Mouse (Mus musculus): Measurements from ENCODE around the gene Rtl8b. TPM values are rescaled to one million over a fixed set of nuclear protein-coding genes. Genes with fewer than 3 reads are reported as not detected.
"Not testable (repeated sequence)": the region's sequence is repeated elsewhere in the genome, so short reads cannot be mapped to it uniquely, and the experiment has no call there.

Rtl8b gene
- total and polyA plus RNA-seq, 3 experiments = not detected

DNA sequence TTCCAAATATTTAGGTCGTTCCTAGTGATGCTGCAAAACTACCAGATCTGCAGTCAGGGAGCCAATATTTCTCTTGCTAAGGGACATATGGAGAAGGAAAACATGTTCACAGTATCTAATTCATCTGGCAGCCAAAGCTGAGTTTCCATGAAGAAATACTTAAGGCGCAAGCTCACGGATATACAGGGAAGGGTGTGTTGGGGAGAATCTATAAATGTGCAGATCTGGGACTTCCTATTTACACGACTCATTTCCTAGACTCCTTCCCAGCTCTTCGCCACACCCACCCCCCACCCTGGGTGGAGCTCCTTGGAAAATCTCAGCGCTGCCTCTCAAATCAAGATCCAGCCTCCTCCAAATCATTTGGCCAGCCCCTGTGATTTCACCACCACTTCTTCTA, 24.3 kb downstream of the Rtl8b start:
- no peaks in the 10 kb centered on the region for H3K27me3 ChIP-seq (replicated peaks)
- H3K36me3 ChIP-seq (replicated peaks in 1 of 2; ENCODE audit: control insufficient read depth in 1 of 2, insufficient read depth in 1 of 2, low read length in 1 of 2) = no peaks in the 10 kb centered on the region
- no peaks in the 10 kb centered on the region for H3K4me1 ChIP-seq (ENCODE audit: control insufficient read depth in 1 of 2, insufficient read depth in 2 of 2)
- dilution Hi-C loops (cut with MboI; ENCODE audit: extremely low pct_ligation_motif_present, extremely low pct_unique_long_range_greater_than_20kb, low sequenced_read_pairs) (no loop called here), in situ Hi-C loops (cut with MboI; ENCODE audit: low pct_ligation_motif_present, low pct_unique_long_range_greater_than_20kb, low sequenced_read_pairs) (no loop called here)
- H3K27ac ChIP-seq (ENCODE audit: insufficient read depth, low read depth) = no peak overlapping the region
- no peak overlapping the region for H3K4me3 ChIP-seq (replicated peaks in 1 of 3; ENCODE audit: low read depth in 2 of 3, low read length in 2 of 3, poor library complexity in 1 of 3)
- TF ChIP-seq TCF12 (IDR thresholded peaks at IDR 0.05; ENCODE audit: low read depth, low read length) (no peak), MAZ (IDR thresholded peaks at IDR 0.05; ENCODE audit: low read depth, low read length) (no peak), ZMIZ1 (IDR thresholded peaks at IDR 0.05; ENCODE audit: low read depth, low read length) (no peak), BHLHE40 (IDR thresholded peaks at IDR 0.05; ENCODE audit: low read depth, low read length) (no peak), MYC (IDR thresholded peaks at IDR 0.05; ENCODE audit: low read depth, low read length) (no peak)
- DNase-seq (ENCODE audit: extremely low read depth) = no peak
- no peak overlapping the region for H3K9ac ChIP-seq (ENCODE audit: insufficient read depth, low read depth)
- H3K79me2 ChIP-seq (replicated peaks; ENCODE audit: control insufficient read depth, extremely low read depth, insufficient read depth, poor library complexity, severe bottlenecking) = no peaks in the 10 kb centered on the region
- no peaks in the 10 kb centered on the region for H3K9me3 ChIP-seq (replicated peaks; ENCODE audit: low read length)
- H3K4me2 ChIP-seq (ENCODE audit: insufficient read depth, low read depth, poor library complexity, severe bottlenecking) = no peak overlapping the region

DNA sequence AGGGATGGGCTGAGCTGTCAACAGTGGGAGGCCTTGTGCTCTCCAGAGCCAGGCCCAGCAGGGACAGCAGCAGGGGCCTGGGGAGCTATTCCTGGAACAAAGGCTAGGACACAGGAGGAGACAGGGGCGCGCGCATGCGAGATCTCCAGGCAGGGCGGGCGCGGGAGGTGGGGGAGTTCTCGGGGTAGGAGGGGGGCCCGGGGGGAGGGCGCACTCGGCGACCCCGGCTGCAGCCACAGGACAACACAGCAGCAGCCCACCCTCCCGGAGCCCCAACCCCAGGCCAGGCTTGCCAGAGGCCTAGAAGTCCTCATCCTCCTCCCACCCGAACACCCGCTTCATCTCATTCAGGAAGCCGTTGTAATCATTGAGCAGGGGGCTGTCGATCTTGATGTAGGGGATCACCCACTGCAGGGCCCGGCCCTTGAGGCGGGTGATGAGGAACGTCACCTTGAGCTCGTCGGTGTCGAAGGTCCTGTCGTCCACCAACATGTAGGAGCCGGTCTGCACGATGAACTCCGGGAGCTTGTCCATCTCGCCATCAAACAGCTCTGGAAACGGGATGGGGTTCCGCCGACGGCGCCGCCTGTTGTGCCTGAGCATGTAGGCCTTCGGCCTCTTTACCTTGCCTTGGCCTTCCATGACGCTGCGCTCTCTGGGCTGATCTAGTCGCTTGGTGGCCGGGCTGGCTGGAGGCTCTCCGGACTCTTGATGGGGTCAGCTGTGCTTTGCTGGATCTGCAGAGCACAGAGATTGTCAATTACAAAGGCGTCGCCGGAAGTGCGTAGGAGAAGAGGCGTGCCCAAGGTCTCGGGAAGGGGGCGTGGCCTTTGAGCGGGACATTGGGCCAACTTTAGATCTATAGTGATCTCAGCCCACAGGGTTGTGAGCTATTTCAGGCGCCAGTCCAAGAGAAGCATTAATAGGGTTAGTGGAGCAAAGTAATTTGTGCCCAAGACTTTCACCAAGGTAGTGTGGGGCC, 26.9 kb downstream of the Rtl8b start, which contains the start of gene Rtl8a:
TSS of gene Rtl8a (minus strand) at position 703 of the 982 bp plus-strand sequence.
- H3K4me3 ChIP-seq (replicated peaks in 1 of 3; ENCODE audit: low read depth in 2 of 3, low read length in 2 of 3, poor library complexity in 1 of 3); H3K9me3 ChIP-seq (replicated peaks; ENCODE audit: low read length); in situ Hi-C loops (cut with MboI; ENCODE audit: low pct_ligation_motif_present, low pct_unique_long_range_greater_than_20kb, low sequenced_read_pairs); H3K27ac ChIP-seq (ENCODE audit: insufficient read depth, low read depth); H3K36me3 ChIP-seq (replicated peaks in 1 of 2; ENCODE audit: control insufficient read depth in 1 of 2, insufficient read depth in 1 of 2, low read length in 1 of 2); dilution Hi-C loops (cut with MboI; ENCODE audit: extremely low pct_ligation_motif_present, extremely low pct_unique_long_range_greater_than_20kb, low sequenced_read_pairs); H3K27me3 ChIP-seq (replicated peaks); DNase-seq (ENCODE audit: extremely low read depth); H3K4me1 ChIP-seq (ENCODE audit: control insufficient read depth in 1 of 2, insufficient read depth in 2 of 2); H3K9ac ChIP-seq (ENCODE audit: insufficient read depth, low read depth); H3K79me2 ChIP-seq (replicated peaks; ENCODE audit: control insufficient read depth, extremely low read depth, insufficient read depth, poor library complexity, severe bottlenecking); H3K4me2 ChIP-seq (ENCODE audit: insufficient read depth, low read depth, poor library complexity, severe bottlenecking): not testable (repeated sequence)

GRCm38 (mm10) chrX:53642604-53642979, 27.6 kb downstream of the Rtl8b start:
- dilution Hi-C loops (cut with MboI; ENCODE audit: extremely low pct_ligation_motif_present, extremely low pct_unique_long_range_greater_than_20kb, low sequenced_read_pairs); H3K9me3 ChIP-seq (replicated peaks; ENCODE audit: low read length); H3K4me1 ChIP-seq (ENCODE audit: control insufficient read depth in 1 of 2, insufficient read depth in 2 of 2); H3K4me2 ChIP-seq (ENCODE audit: insufficient read depth, low read depth, poor library complexity, severe bottlenecking); DNase-seq (ENCODE audit: extremely low read depth); H3K36me3 ChIP-seq (replicated peaks in 1 of 2; ENCODE audit: control insufficient read depth in 1 of 2, insufficient read depth in 1 of 2, low read length in 1 of 2); in situ Hi-C loops (cut with MboI; ENCODE audit: low pct_ligation_motif_present, low pct_unique_long_range_greater_than_20kb, low sequenced_read_pairs); H3K79me2 ChIP-seq (replicated peaks; ENCODE audit: control insufficient read depth, extremely low read depth, insufficient read depth, poor library complexity, severe bottlenecking); H3K27me3 ChIP-seq (replicated peaks); H3K9ac ChIP-seq (ENCODE audit: insufficient read depth, low read depth); H3K4me3 ChIP-seq (replicated peaks in 1 of 3; ENCODE audit: low read depth in 2 of 3, low read length in 2 of 3, poor library complexity in 1 of 3); H3K27ac ChIP-seq (ENCODE audit: insufficient read depth, low read depth): not testable (repeated sequence)

DNA sequence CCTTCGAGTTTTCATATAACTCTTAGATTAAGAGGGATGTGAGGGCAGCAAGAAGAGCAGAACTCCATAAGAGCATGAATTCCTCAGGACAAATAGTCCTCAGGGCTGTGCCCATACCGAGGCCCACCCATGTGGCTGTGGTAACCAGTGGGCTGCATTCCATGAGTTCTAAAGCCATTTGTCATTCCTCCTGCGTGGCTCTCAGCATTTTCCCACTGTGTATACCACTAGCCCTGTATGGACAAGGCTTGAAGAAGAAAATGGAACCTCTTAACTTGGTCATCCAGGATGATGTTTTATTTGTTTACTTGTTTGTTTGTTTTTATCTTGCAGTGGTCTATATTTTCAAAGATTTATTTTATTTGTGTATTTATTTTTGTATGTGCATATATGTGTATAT, 32.1 kb downstream of the Rtl8b start:
- H3K4me1 ChIP-seq (ENCODE audit: control insufficient read depth in 1 of 2, insufficient read depth in 2 of 2); H3K9ac ChIP-seq (ENCODE audit: insufficient read depth, low read depth); H3K4me2 ChIP-seq (ENCODE audit: insufficient read depth, low read depth, poor library complexity, severe bottlenecking); H3K27ac ChIP-seq (ENCODE audit: insufficient read depth, low read depth); in situ Hi-C loops (cut with MboI; ENCODE audit: low pct_ligation_motif_present, low pct_unique_long_range_greater_than_20kb, low sequenced_read_pairs); dilution Hi-C loops (cut with MboI; ENCODE audit: extremely low pct_ligation_motif_present, extremely low pct_unique_long_range_greater_than_20kb, low sequenced_read_pairs); H3K36me3 ChIP-seq (replicated peaks in 1 of 2; ENCODE audit: control insufficient read depth in 1 of 2, insufficient read depth in 1 of 2, low read length in 1 of 2); H3K27me3 ChIP-seq (replicated peaks); DNase-seq (ENCODE audit: extremely low read depth); H3K9me3 ChIP-seq (replicated peaks; ENCODE audit: low read length); H3K4me3 ChIP-seq (replicated peaks in 1 of 3; ENCODE audit: low read depth in 2 of 3, low read length in 2 of 3, poor library complexity in 1 of 3); H3K79me2 ChIP-seq (replicated peaks; ENCODE audit: control insufficient read depth, extremely low read depth, insufficient read depth, poor library complexity, severe bottlenecking): not testable (repeated sequence)

Other genes starting within 250 kb of the Rtl8b start
- not detected in 2 replicates for gene Etd, start 235.5 kb downstream of the Rtl8b start, total RNA-seq (2012; rRNA removed)
- gene Etd, start 235.5 kb downstream of the Rtl8b start, total RNA-seq (2014; rRNA removed) = not detected in 2 replicates
- not detected in 2 replicates for gene Etd, start 235.5 kb downstream of the Rtl8b start, polyA plus RNA-seq (2012; ENCODE audit: insufficient read length, low read depth)
- 2.1 and 2.5 TPM in 2 replicates for gene Rtl8c, start 62.4 kb downstream of the Rtl8b start, total RNA-seq (2012; rRNA removed)
- 1.7 TPM in 1 of 2 replicates, not detected in the other for gene Rtl8c, start 62.4 kb downstream of the Rtl8b start, total RNA-seq (2014; rRNA removed)
- gene Rtl8c, start 62.4 kb downstream of the Rtl8b start, polyA plus RNA-seq (2012; ENCODE audit: insufficient read length, low read depth) = 5.5 and 6.4 TPM in 2 replicates
- gene Gm14597, start 61.4 kb downstream of the Rtl8b start, total RNA-seq (2012; rRNA removed) = not detected in 2 replicates
- not detected in 2 replicates for gene Gm14597, start 61.4 kb downstream of the Rtl8b start, total RNA-seq (2014; rRNA removed)
- 0.57 TPM in 1 of 2 replicates, not detected in the other for gene Gm14597, start 61.4 kb downstream of the Rtl8b start, polyA plus RNA-seq (2012; ENCODE audit: insufficient read length, low read depth)
- 0.21 and 0.29 TPM in 2 replicates for gene Rtl8a, start 26.7 kb downstream of the Rtl8b start, total RNA-seq (2012; rRNA removed)
- not detected in 2 replicates for gene Rtl8a, start 26.7 kb downstream of the Rtl8b start, total RNA-seq (2014; rRNA removed)
- 0.80 and 1.4 TPM in 2 replicates for gene Rtl8a, start 26.7 kb downstream of the Rtl8b start, polyA plus RNA-seq (2012; ENCODE audit: insufficient read length, low read depth)
- gene 4930502E18Rik, start 54.4 kb upstream of the Rtl8b start, total RNA-seq (2012; rRNA removed) = not detected in 2 replicates
- gene 4930502E18Rik, start 54.4 kb upstream of the Rtl8b start, total RNA-seq (2014; rRNA removed) = 0.26 TPM in 1 of 2 replicates, not detected in the other
- not detected in 2 replicates for gene 4930502E18Rik, start 54.4 kb upstream of the Rtl8b start, polyA plus RNA-seq (2012; ENCODE audit: insufficient read length, low read depth)
- gene 1700013H16Rik, start 87.4 kb upstream of the Rtl8b start, total RNA-seq (2012; rRNA removed) = not detected in 2 replicates
- gene 1700013H16Rik, start 87.4 kb upstream of the Rtl8b start, total RNA-seq (2014; rRNA removed) = not detected in 2 replicates
- gene 1700013H16Rik, start 87.4 kb upstream of the Rtl8b start, polyA plus RNA-seq (2012; ENCODE audit: insufficient read length, low read depth) = not detected in 2 replicates
- gene Zfp36l3, start 106.0 kb upstream of the Rtl8b start, total RNA-seq (2012; rRNA removed) = not detected in 2 replicates
- not detected in 2 replicates for gene Zfp36l3, start 106.0 kb upstream of the Rtl8b start, total RNA-seq (2014; rRNA removed)
- not detected in 2 replicates for gene Zfp36l3, start 106.0 kb upstream of the Rtl8b start, polyA plus RNA-seq (2012; ENCODE audit: insufficient read length, low read depth)
- gene Xlr, start 127.3 kb upstream of the Rtl8b start, total RNA-seq (2012; rRNA removed) = 2.8 and 3.5 TPM in 2 replicates
- 27.2 and 32.7 TPM in 2 replicates for gene Xlr, start 127.3 kb upstream of the Rtl8b start, total RNA-seq (2014; rRNA removed)
- 11.0 and 13.4 TPM in 2 replicates for gene Xlr, start 127.3 kb upstream of the Rtl8b start, polyA plus RNA-seq (2012; ENCODE audit: insufficient read length, low read depth)

Data from CH12.LX (cell line).